Mouse (Mus musculus): Measurements from ENCODE around the gene Smad6.

DNA sequence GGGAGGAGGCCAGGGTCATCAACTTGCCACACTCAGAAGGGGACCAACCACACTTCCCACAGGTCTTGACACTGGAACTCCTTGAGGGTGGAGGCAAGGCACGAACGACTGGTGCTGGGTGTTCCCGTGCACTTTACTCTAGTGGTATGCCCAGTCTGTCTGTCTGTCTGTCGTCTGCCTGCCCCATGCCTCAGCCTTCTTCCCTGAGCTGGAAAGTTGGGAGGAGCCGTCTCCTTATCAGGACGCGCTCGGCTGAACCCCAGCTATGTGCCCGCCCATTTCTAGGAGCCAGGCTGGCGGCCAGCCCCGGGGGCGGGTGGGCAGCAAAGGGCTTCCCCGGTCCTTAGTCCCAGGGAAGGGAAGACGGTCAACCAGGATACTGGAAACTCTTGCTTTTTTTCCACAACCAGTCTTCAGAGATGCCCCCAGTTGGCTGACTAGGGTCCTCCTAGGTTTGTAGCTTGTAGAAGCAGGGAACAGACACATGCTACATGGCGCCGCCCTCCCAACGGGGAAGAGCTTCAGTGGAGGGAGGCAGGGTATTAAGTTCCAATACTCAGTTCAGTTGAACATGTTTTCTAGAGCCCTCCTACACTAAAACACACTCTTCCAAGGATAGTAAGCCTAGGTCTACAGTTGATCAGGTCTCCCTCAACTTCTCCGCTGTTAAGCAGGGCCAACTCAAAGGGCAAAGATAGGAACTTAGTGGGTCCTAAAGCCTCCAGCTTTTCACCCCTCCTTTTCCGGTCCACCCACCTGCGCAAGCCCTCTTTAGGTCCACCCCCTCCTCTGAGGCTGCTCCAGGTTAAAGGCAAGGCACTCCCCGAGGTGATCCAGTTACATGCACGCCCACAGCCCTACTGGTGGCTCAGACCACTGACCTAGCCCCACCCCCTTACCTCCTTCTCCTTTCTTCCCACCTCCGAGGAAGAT is 3.7 kb downstream of the Smad6 start:
- no peak for TF ChIP-seq TAL1 (IDR thresholded peaks at IDR 0.05; ENCODE audit: low read length)
- peak; percentile 87 for TF ChIP-seq GATA1 (IDR thresholded peaks at IDR 0.05; ENCODE audit: low read length)

Measured in erythroblast, embryonic 14.5 days (primary cell).